Mouse (Mus musculus): Measurements from ENCODE around the gene Ece1. TPM values are rescaled to one million over a fixed set of nuclear protein-coding genes. Genes with fewer than 3 reads are reported as not detected.

The Ece1 gene
- polyA plus RNA-seq, 1 experiment, result 111 TPM

DNA sequence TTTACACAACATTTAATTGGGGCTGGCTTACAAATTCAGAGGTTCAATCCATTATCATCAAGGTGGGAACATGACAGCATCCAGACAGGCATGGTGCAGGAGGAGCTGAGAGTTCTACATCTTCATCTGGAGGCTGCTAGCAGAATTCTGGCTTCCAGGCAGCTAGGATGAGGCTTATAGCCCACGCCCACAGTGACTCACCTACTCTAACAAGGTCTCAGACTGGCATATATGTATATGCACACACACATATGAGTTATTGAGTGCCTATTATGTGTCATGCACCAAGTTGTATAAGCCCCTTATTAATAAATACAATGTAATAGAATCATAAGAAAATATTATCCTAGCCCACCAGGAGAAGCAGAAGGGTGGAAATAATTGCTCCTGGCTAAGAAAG lies 120.8 kb downstream of the Ece1 start:
- no peak for DNase-seq
- H3K4me1 ChIP-seq (ENCODE audit: control insufficient read depth, insufficient read depth, low read length), result peaks cover 2% of the 10 kb centered on the region; the same call in 1 of the 2 replicates
- 90% methylated on average over 1 of the region's 1 CpGs for WGBS
- H3K4me3 ChIP-seq (replicated peaks; ENCODE audit: extremely low read depth, low read depth, low read length), result no peak overlapping the region
- TF ChIP-seq CTCF (IDR thresholded peaks at IDR 0.05; ENCODE audit: insufficient read depth, low read length) (no peak), POLR2A (IDR thresholded peaks at IDR 0.05; ENCODE audit: borderline replicate concordance, extremely low read depth, low read depth, low read length) (no peak)

DNA sequence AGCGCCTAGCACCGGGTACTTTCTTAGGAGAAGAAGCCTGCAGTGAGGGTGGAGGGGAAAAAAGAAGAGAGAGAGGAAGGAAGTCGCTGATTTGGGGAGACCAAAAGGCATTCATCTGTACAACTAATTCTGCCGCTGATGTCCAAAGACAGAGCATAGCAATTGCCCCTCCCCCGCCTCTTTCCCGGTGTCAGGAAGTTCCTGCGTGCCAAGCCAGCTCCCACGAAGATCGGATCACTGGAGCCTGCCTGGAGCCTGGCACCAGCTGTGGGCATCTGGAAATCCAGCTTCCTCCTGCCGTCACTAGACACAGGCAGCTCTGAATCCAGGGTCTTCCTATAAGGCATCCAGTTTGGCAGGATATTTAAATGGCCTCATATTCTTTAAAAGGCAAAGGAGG lies 122.2 kb downstream of the Ece1 start:
- TF ChIP-seq POLR2A (IDR thresholded peaks at IDR 0.05; ENCODE audit: borderline replicate concordance, extremely low read depth, low read depth, low read length) (no peak), CTCF (IDR thresholded peaks at IDR 0.05; ENCODE audit: insufficient read depth, low read length) (no peak)
- Histone ChIP-seq H3K4me3 (replicated peaks; ENCODE audit: extremely low read depth, low read depth, low read length) (no peak overlapping the region), H3K4me1 (ENCODE audit: control insufficient read depth, insufficient read depth, low read length) (peaks cover 2% of the 10 kb centered on the region; the same call in 1 of the 2 replicates)
- WGBS, result 18% methylated on average over 10 of the region's 10 CpGs
- peak; percentile 48 for DNase-seq

GRCm38 (mm10) chr4:137984746-137985145 lies 122.7 kb downstream of the Ece1 start:
- Histone ChIP-seq H3K4me1 (ENCODE audit: control insufficient read depth, insufficient read depth, low read length) (peaks cover 2% of the 10 kb centered on the region; the same call in 1 of the 2 replicates), H3K4me3 (replicated peaks; ENCODE audit: extremely low read depth, low read depth, low read length) (no peak overlapping the region)
- no peak for DNase-seq
- TF ChIP-seq POLR2A (IDR thresholded peaks at IDR 0.05; ENCODE audit: borderline replicate concordance, extremely low read depth, low read depth, low read length) (no peak), CTCF (IDR thresholded peaks at IDR 0.05; ENCODE audit: insufficient read depth, low read length) (no peak)
- 61% methylated on average over 5 of the region's 5 CpGs for WGBS

DNA sequence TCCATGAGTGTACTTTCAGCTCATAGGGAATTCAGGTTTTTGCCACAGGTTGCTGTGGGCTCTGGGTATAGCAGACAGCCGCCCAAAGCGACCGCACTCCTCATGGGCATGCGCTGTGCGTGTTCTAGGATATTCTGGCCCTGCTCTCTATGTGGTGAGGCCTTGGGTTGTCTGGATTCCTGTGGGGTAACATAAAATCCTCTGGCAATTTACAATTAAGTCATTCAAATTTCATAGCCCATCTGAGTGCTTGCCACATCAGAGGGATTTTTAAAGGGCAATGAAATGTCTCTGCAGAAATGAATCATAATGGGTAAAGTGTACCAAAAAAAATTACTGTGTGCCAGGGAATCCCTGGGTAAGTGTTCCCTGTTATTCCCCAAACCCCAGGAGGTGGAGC lies 127.4 kb downstream of the Ece1 start:
- WGBS, result 93% methylated on average over 5 of the region's 5 CpGs
- Histone ChIP-seq H3K4me3 (replicated peaks; ENCODE audit: extremely low read depth, low read depth, low read length) (no peak overlapping the region), H3K4me1 (ENCODE audit: control insufficient read depth, insufficient read depth, low read length) (peaks cover 7% of the 10 kb centered on the region; the same call in 1 of the 2 replicates)
- no peak for DNase-seq
- TF ChIP-seq POLR2A (IDR thresholded peaks at IDR 0.05; ENCODE audit: borderline replicate concordance, extremely low read depth, low read depth, low read length) (no peak), CTCF (IDR thresholded peaks at IDR 0.05; ENCODE audit: insufficient read depth, low read length) (no peak)

DNA sequence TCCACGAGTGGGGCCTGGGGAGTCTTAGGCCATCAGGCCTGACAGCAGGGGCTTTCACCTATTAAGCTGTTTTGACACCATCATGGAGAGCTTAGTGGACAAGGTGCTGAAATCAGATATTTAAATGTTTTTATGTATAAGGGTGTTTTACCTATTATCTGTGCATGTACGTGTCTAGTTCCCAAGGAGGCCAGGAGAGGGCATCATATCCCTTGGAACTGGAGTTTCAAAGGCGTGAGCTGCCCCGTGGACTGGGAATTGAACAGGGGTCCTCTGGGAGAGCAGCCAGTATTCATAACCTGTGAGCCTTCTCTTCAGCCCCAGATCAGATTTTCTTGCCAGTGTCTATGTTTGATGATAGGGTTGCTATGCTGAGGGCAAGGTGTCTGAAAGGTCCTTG lies 128.4 kb downstream of the Ece1 start:
- no peak for DNase-seq
- Histone ChIP-seq H3K4me3 (replicated peaks; ENCODE audit: extremely low read depth, low read depth, low read length) (no peak overlapping the region), H3K4me1 (ENCODE audit: control insufficient read depth, insufficient read depth, low read length) (peaks cover 9% of the 10 kb centered on the region)
- WGBS, result 90% methylated on average over 4 of the region's 4 CpGs
- no peak for TF ChIP-seq POLR2A (IDR thresholded peaks at IDR 0.05; ENCODE audit: borderline replicate concordance, extremely low read depth, low read depth, low read length)
- TF ChIP-seq CTCF (IDR thresholded peaks at IDR 0.05; ENCODE audit: insufficient read depth, low read length), result no peak

DNA sequence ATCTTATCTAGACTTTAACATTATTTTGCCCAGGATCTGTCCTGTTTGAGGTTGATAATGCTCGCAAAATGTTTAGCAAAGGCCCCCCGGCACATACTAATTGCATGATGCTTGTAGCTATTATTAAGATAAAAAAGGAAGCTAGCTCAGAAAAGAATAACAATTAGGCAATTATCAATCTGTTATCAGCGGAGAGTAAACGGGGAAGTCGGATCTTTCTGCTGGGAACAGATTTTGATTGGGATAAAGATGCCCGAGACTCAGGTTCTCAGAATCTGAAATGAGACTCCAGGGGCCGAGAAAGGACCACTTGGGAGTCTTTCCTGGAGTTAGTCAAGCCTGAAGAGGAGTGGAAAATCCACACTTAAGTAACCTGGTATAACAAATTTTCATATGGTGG lies 129.2 kb downstream of the Ece1 start:
- H3K4me1 ChIP-seq (ENCODE audit: control insufficient read depth, insufficient read depth, low read length), result peaks cover 13% of the 10 kb centered on the region
- WGBS, result 65% methylated on average over 7 of the region's 7 CpGs
- no peak for DNase-seq
- no peak for TF ChIP-seq CTCF (IDR thresholded peaks at IDR 0.05; ENCODE audit: insufficient read depth, low read length)
- TF ChIP-seq POLR2A (IDR thresholded peaks at IDR 0.05; ENCODE audit: borderline replicate concordance, extremely low read depth, low read depth, low read length), result no peak
- no peak overlapping the region for H3K4me3 ChIP-seq (replicated peaks; ENCODE audit: extremely low read depth, low read depth, low read length)

DNA sequence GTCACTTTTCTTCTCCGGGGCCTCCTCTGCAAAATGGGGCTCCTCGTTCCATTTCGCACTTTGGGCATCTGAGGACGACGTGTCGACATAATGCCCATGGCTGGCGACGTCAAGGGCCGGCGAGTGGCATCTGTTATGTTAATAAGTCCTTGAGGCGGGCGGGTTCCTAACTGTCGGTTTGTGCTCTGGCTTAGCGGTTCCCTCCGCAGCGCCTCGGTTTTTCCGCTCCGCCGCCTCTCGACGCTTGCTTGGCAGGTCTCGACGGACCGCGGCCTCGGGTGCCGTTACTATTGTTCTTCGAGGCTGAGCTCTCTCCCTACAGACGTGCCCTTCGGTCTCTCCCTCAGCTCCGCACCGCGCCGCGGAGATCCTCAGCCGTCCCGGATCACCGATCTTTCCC lies 130.9 kb downstream of the Ece1 start, which contains the start of gene Eif4g3:
Gene Eif4g3, plus strand, starts transcription at position 133 of the 400 bp plus-strand sequence.
- DNase-seq, result no peak
- Histone ChIP-seq H3K4me1 (ENCODE audit: control insufficient read depth, insufficient read depth, low read length) (peaks cover 13% of the 10 kb centered on the region), H3K4me3 (replicated peaks; ENCODE audit: extremely low read depth, low read depth, low read length) (peak within 1 kb of the TSS; percentile 85)
- TF ChIP-seq POLR2A (IDR thresholded peaks at IDR 0.05; ENCODE audit: borderline replicate concordance, extremely low read depth, low read depth, low read length), result no peak
- no peak for TF ChIP-seq CTCF (IDR thresholded peaks at IDR 0.05; ENCODE audit: insufficient read depth, low read length)
- 5% methylated on average over 39 of the region's 39 CpGs for WGBS

DNA sequence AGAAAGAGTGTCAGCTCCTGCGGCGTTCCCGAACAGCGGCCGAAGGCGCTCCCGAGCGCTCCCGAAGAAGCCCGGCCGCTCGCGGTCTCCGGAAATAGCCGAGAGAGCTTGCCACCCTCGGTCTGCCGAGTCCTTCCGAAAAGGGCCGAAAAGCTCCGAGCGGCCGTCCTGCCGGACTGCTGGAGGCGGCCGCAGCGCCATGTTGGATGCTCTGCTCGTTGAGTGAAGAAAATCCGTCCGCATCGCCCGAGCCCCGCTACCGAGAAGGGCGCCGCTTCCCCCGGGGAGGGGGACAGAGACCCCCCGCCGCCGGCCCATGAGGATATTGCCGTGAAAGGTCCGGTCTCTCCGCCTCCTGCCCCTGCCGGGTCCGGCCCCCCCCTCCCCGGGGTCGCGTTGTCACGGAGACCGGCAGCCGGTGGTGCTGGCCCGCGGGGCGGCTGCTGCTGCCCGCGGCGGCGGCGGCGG lies 131.3 kb downstream of the Ece1 start:
- H3K4me1 ChIP-seq (ENCODE audit: control insufficient read depth, insufficient read depth, low read length), result peaks cover 13% of the 10 kb centered on the region
- DNase-seq, result peak; percentile 99
- TF ChIP-seq POLR2A (IDR thresholded peaks at IDR 0.05; ENCODE audit: borderline replicate concordance, extremely low read depth, low read depth, low read length), result peak; percentile 71
- no peak for TF ChIP-seq CTCF (IDR thresholded peaks at IDR 0.05; ENCODE audit: insufficient read depth, low read length)
- H3K4me3 ChIP-seq (replicated peaks; ENCODE audit: extremely low read depth, low read depth, low read length), result peak overlapping the region; percentile 85
- under 1% methylated on average over 58 of the region's 59 CpGs for WGBS

GRCm38 (mm10) chr4:137993821-137994561 lies 132.0 kb downstream of the Ece1 start:
- under 1% methylated on average over 47 of the region's 60 CpGs for WGBS
- peaks cover 13% of the 10 kb centered on the region for H3K4me1 ChIP-seq (ENCODE audit: control insufficient read depth, insufficient read depth, low read length)
- peak; percentile 62 for DNase-seq
- TF ChIP-seq CTCF (IDR thresholded peaks at IDR 0.05; ENCODE audit: insufficient read depth, low read length) (no peak), POLR2A (IDR thresholded peaks at IDR 0.05; ENCODE audit: borderline replicate concordance, extremely low read depth, low read depth, low read length) (no peak)
- peak overlapping the region; percentile 69 for H3K4me3 ChIP-seq (replicated peaks; ENCODE audit: extremely low read depth, low read depth, low read length)

All from lung, adult 2 months (tissue).